Mouse (Mus musculus): ENCODE results near the gene Kalrn. TPM values are rescaled to one million over a fixed set of nuclear protein-coding genes. Genes with fewer than 3 reads are reported as not detected.

The Kalrn gene
- total RNA-seq, 2 experiments from 2014 or later, result 233 to 236 TPM

- intact Hi-C loops (cut with DNase I), result loop anchor here (2.0 to 5.0 kb wide), 2 partner anchors 46 to 60 kb away; no protein-coding TSS in a partner anchor
- DNase-seq, result no peak
These were observed 106.7 kb downstream of the Kalrn start for GRCm38 (mm10) chr16:34466649-34467048.

DNA sequence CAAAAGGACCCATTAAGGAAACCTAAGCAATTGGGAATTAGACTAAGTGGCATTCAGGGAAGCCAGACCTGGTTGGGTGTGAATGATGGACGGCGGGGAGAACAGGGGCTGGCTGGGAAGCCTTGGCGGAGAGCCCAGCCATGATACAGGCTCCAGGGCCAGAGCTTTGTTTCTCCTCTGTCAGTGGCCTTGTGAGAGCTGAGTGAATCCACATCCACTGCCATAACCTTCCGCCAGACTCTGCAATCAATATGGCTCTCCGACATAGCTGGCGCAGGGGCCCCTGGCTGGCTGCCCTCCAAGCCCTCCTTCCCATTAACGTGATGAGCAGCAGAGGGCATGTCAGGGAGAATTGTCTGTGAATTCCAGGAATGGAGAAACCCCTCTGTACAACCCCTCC, 117.0 kb downstream of the Kalrn start:
- peak; percentile 87 for DNase-seq
- intact Hi-C loops (cut with DNase I), result no loop called here

DNA sequence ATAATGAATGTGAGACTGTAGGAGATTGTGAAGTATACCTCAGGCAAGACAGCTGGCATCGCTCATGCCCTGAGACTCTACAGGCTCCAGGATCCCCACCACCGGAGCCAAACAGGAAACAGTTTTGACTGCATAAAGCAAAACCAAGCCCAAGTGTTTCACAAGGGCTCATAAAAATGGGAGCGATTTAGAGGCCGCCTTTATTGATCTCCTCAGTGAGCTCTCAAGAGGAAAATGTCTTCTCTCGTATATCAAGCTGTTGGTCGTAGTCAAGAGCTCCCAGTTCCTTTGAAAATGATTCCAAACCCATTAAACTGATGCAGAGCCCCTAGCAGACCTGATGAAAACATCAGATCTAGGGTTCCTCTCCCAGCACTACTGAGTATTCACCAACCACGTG, 127.7 kb downstream of the Kalrn start:
- intact Hi-C loops (cut with DNase I), result no loop called here
- no peak for DNase-seq

- intact Hi-C loops (cut with DNase I), result no loop called here
- DNase-seq, result no peak
These were observed 131.6 kb downstream of the Kalrn start for GRCm38 (mm10) chr16:34441704-34442103.

GRCm38 (mm10) chr16:34440994-34441414, 132.3 kb downstream of the Kalrn start:
- intact Hi-C loops (cut with DNase I), result no loop called here

GRCm38 (mm10) chr16:34440019-34440615, 133.2 kb downstream of the Kalrn start:
- intact Hi-C loops (cut with DNase I), result no loop called here
- DNase-seq, result peak; percentile 88

More at GRCm38 (mm10) chr16:34440994-34441414, 132.3 kb downstream of the Kalrn start:
- peak; percentile 94 for DNase-seq

DNA sequence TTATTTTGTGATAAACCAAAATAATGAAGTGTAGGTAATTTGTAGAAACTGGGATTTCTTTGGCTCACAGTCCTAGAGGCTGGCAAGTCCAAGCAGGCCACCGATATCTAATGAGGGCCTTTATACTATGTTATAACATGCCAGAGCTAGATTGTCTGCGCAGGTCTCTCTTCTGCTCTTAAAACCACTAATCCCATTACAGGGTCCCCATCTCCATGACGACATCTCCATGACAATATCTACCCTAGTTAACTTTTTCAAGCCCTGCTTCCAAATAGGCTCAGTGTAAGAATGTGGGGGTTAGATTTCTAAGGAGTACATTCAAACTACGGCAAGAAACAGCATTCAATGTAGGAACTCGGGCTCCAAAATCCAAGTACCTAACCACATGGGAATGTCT, 143.2 kb downstream of the Kalrn start:
- DNase-seq, result no peak
- intact Hi-C loops (cut with DNase I), result no loop called here

DNA sequence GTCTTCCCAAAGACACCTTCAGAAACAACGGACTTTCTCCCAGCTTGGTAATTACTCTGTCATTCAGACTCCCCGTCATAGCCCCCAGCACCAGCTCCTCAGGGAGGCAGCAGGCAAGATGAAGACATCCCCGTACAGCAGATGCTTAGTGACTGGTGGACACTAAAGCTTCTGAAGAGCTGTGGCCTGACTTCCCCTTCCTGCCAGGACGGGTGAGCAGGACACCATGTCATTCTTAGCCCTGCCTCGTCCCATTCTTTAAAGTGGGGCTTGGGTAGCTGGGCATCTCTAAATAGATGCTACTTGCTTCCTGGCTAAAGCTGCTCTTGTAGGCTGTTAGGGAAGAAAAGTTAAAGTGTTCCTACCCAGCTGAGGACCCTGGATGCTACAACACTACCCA, 145.7 kb downstream of the Kalrn start:
- DNase-seq, result no peak
- intact Hi-C loops (cut with DNase I), result no loop called here

DNA sequence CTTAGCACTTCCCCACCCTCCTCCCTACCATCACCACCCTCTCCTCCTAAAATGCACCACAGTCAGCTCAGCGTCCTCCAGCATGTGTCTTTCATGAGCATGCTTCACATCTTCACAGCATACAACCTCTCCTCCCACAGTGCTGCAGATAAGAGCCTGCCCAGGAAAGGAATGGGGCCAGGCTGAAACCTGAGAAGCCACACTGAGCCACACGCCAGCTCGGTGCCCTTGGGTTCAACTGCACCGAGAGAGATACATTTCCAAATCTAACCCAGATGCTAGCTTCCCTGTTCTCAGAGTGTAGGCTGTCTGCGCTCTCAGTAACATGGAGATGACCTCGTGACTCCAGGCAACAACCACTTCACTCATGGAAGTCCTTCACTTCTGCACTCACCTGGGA, 151.9 kb downstream of the Kalrn start:
- no peak for DNase-seq
- intact Hi-C loops (cut with DNase I), result no loop called here

- no peak for DNase-seq
These were observed 155.4 kb downstream of the Kalrn start for GRCm38 (mm10) chr16:34417966-34418365.

DNA sequence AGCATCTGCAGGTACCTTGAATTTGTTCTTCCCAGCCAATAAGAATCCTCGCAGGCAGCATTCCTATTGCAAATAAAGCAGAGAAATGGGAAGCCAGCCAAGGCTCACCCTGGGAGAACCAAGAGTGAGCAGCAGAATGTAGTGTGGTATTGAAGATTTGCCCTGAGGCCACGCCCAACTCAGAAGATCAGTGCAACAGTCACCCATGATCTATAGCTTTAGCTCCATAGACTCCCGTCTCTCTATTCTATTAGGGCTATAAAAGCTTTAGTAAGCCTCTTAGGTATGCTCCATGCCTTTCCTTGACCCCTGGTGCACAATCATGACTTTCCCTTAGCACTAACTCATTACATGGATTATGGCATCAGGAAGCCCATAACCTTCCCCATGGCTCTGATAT, 155.9 kb downstream of the Kalrn start:
- intact Hi-C loops (cut with DNase I), result no loop called here
- DNase-seq, result no peak

More at GRCm38 (mm10) chr16:34417966-34418365, 155.4 kb downstream of the Kalrn start:
- intact Hi-C loops (cut with DNase I), result no loop called here

DNA sequence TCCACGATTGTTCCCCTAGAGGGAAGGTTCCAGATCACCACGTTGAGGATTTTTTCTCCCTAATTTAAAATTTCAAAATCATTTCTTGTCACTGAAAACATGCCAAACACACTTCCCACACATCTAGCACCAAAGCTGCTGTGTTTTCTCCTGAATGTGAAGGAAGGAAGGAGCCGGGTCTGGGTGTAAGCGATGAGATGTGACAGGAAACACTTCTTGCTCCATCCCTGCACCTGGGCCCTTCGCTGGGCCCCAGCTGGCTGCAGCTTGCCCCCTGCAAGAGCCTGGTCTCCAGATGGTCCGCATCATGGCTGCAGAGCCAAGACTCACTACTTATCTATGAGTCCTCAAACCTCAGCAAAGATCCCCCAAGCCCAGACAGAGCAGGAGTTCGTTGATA, 158.8 kb downstream of the Kalrn start:
- intact Hi-C loops (cut with DNase I), result no loop called here
- DNase-seq, result peak; percentile 63

- peak; percentile 91 for DNase-seq
- intact Hi-C loops (cut with DNase I), result no loop called here
These were observed 159.4 kb downstream of the Kalrn start for GRCm38 (mm10) chr16:34413868-34414333.

DNA sequence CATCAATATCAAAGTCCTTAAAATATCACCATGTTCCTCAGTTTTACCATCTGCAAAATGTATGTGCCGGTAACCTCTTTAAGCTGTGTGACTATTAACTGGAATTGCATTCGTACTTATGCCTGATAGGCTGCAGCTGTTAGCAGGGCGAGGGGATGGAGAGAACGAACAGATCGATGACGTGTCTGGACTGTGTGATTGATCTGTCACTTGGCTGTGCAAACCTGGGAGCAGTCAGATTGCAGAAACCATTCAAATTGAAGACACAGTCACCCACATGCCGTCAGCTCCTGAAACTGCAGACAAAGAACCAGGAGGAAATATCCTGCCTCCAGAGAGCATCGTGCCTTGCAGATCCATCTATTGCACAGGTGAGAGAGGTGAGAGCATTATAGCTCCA, 166.3 kb downstream of the Kalrn start:
- DNase-seq, result no peak
- intact Hi-C loops (cut with DNase I), result no loop called here

GRCm38 (mm10) chr16:34405094-34405493, 168.2 kb downstream of the Kalrn start:
- no peak for DNase-seq
- intact Hi-C loops (cut with DNase I), result no loop called here

- DNase-seq, result no peak
- intact Hi-C loops (cut with DNase I), result no loop called here
These were observed 172.1 kb downstream of the Kalrn start for GRCm38 (mm10) chr16:34401216-34401615.

DNA sequence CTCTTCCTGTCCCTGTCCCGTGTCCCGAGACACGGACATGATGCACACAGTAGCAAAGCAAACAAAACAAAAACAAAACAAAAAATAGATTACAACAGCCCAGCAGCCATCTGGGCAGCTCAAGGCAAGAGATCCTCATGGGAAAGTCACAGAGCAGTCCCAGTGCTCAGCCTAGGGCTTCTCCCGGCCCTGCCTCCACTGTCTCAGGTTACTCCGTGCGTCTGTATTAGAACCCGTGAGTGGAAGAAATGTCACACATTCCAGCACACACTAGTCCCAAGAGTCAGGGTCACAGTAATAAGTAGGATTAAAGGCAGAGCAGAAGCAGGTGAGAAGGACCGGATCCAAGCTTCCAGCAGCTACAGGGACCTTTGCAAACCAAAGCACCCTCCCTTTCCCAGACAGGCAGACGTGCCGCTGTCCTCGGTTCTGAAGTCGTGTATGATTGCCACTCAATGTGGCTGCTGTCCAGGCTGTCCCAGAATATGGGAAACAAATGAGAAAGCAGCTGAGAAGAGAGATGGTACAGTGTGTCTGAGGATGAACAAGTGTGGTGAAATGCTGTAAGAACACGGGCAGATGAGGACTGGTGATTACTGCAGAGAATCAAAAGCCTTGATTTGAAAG, 173.1 kb downstream of the Kalrn start:
- DNase-seq, result no peak
- intact Hi-C loops (cut with DNase I), result no loop called here

DNA sequence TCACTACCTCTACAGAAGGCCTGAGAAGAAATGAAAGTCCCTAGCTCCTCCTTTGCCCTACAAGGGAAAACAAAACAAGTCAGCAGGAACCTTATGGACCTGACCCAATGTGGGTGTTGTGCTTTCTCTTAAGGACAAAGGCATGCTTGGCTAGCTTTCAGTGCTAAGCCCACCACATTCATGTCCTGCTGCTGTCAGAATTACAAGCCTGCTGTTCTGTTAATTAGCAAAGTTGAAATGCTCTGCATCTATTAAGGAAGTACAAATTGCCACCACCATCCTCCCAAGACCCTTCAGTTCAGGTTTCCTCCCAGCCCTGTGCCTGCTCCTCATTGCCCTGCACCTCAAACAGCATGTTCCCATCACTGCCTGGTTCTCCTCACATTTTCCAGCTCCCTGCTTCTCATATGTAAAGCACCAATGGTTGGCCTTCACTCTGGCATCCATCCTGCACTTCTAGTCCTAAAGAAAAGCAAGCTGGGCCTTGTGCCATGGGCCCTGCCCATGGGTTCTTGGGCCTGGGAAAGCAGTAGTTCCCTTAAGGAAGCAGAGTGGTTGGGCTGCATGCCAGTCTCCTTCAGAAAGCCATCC, 178.0 kb downstream of the Kalrn start:
- DNase-seq, result peak; percentile 76
- intact Hi-C loops (cut with DNase I), result no loop called here

- intact Hi-C loops (cut with DNase I), result no loop called here
- peak; percentile 19 for DNase-seq
These were observed 183.6 kb downstream of the Kalrn start for GRCm38 (mm10) chr16:34389520-34390271.

DNA sequence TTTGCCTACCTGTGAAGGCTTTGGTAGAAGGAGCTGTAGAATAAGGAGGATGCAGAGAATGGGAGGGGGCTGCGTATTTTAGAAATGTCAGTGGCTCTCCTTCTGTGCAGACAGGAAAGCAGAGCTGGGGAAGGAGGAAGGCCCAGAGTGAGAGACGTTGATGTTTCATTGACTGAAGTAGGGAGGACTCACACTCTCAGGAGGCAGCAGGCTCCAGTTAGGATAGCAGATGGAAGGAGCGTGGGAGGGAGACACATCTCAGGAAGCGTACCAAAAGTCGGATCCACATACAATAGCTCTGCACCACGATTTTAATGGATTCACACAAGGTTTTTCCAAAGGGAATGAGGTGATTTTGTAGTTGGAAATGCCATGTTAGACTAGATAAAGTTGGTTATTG, 184.5 kb downstream of the Kalrn start:
- intact Hi-C loops (cut with DNase I), result no loop called here
- no peak for DNase-seq

DNA sequence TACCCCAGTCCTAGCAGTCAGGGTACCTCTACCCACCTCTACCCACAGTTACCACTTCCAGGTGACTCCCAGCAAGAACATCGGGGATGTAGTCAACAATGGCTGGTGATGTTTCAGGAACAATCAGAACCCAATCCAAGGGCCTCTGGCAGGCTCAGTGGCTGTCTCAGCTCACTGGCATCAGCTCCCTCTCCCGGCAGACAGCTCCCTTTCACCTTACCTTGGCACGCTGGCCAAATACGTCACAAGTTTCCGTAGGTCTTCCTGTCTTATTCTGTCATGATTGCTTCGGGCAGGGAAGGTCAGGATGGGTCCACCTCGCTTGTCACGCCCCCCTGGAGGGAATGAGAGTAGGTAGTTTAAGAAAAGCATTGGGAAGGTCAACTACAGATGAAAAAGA, 188.3 kb downstream of the Kalrn start:
- no peak for DNase-seq
- intact Hi-C loops (cut with DNase I), result no loop called here

All from left cerebral cortex, postnatal 4 days (tissue).